Mouse (Mus musculus): ENCODE measurements around the gene Gabrb1. TPM values are rescaled to one million over a fixed set of nuclear protein-coding genes. Genes with fewer than 3 reads are reported as not detected.
A peak's percentile ranks its signal among the peaks of the same experiment; 100 is the strongest.
"Not testable (repeated sequence)": the region's sequence is repeated elsewhere in the genome, so short reads cannot be mapped to it uniquely, and the experiment has no call there.

Gabrb1 gene
- polyA plus RNA-seq, 1 experiment from 2014 or later, result 42.1 TPM

- H3K27me3 ChIP-seq (replicated peaks; ENCODE audit: control insufficient read depth, insufficient read depth, low read length), result no peaks in the 10 kb centered on the region
- no peaks in the 10 kb centered on the region for H3K9me3 ChIP-seq (ENCODE audit: control insufficient read depth, low read length)
- H3K4me3 ChIP-seq (ENCODE audit: low read length), result no peak overlapping the region
- 21% methylated on average over 7 of the region's 7 CpGs for WGBS
- H3K27ac ChIP-seq (ENCODE audit: low read depth, low read length), result no peak overlapping the region
- H3K36me3 ChIP-seq (ENCODE audit: control insufficient read depth, insufficient read depth, low read length), result no peaks in the 10 kb centered on the region
- H3K4me1 ChIP-seq (ENCODE audit: control insufficient read depth, insufficient read depth, low read depth, low read length), result no peaks in the 10 kb centered on the region
- H3K9ac ChIP-seq (ENCODE audit: low read depth, low read length), result no peak overlapping the region
- no peak overlapping the region for H3K4me2 ChIP-seq (ENCODE audit: low read length)
- peak; percentile 63 for ATAC-seq
Measured at GRCm38 (mm10) chr5:72104274-72104921, 446.5 kb downstream of the Gabrb1 start.

DNA sequence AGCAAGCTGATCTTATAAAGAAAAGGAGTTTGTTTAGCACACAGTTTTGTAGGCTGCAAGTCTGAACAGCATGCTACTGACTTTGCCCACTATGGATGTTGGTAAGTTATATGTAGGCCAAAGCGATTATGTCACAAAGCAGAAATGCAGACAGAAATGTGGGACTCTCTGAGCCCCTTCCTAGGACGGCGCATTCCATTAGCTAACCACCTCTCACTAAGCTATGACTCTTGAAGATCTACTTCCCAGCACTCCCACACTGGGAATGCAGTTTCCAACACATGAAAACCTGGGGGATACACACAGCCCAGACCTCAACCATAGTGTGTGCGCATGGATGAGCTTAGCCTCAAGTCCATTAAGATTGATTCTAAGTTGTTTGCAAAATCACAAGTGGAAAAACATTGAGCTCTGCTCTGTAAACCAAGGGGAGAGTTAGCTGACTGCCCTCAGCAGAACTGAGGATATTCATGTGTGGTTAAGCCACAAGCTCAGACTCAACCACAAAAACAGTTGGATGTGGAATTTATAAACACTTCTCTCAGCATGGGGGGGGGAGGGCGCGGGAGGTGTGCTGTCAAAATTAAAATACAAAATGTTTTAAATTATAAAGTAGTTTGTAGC is 464.6 kb downstream of the Gabrb1 start:
- ATAC-seq, result no peak
- no peak overlapping the region for H3K27ac ChIP-seq (ENCODE audit: low read depth, low read length)
- H3K36me3 ChIP-seq (ENCODE audit: control insufficient read depth, insufficient read depth, low read length), result no peaks in the 10 kb centered on the region
- H3K4me2 ChIP-seq (ENCODE audit: low read length), result no peak overlapping the region
- no peaks in the 10 kb centered on the region for H3K9me3 ChIP-seq (ENCODE audit: control insufficient read depth, low read length)
- H3K27me3 ChIP-seq (replicated peaks; ENCODE audit: control insufficient read depth, insufficient read depth, low read length), result no peaks in the 10 kb centered on the region
- H3K4me3 ChIP-seq (ENCODE audit: low read length), result no peak overlapping the region
- 94% methylated on average over 6 of the region's 6 CpGs for WGBS
- H3K4me1 ChIP-seq (ENCODE audit: control insufficient read depth, insufficient read depth, low read depth, low read length), result no peaks in the 10 kb centered on the region
- H3K9ac ChIP-seq (ENCODE audit: low read depth, low read length), result no peak overlapping the region

DNA sequence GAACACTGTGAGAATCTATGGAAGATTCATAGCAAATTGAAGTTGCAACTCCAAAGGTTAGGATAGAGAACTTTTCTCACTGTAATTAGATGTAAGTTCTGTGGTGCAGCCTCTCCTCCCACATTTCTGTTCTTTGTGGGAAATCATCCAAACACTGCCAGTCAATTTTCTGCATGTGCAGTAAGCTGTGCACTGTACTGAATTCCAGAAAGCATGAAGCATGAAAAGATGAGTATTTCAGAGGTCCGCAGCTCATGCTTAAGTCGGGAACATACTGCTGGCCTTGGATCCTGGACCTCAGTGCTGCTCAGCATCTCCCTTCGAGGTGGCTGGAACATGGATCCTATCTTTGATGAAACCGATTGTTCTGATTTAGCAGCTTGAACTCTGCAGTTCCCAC is 468.8 kb downstream of the Gabrb1 start:
- no peak for ATAC-seq
- Histone ChIP-seq H3K27ac (ENCODE audit: low read depth, low read length) (no peak overlapping the region), H3K9me3 (ENCODE audit: control insufficient read depth, low read length) (no peaks in the 10 kb centered on the region), H3K36me3 (ENCODE audit: control insufficient read depth, insufficient read depth, low read length) (no peaks in the 10 kb centered on the region), H3K4me3 (ENCODE audit: low read length) (no peak overlapping the region), H3K4me1 (ENCODE audit: control insufficient read depth, insufficient read depth, low read depth, low read length) (no peaks in the 10 kb centered on the region), H3K27me3 (replicated peaks; ENCODE audit: control insufficient read depth, insufficient read depth, low read length) (no peaks in the 10 kb centered on the region), H3K4me2 (ENCODE audit: low read length) (no peak overlapping the region), H3K9ac (ENCODE audit: low read depth, low read length) (no peak overlapping the region)
- WGBS, result 90% methylated on average over 4 of the region's 4 CpGs

- Histone ChIP-seq H3K9me3 (ENCODE audit: control insufficient read depth, low read length) (no peaks in the 10 kb centered on the region), H3K4me2 (ENCODE audit: low read length) (no peak overlapping the region), H3K9ac (ENCODE audit: low read depth, low read length) (no peak overlapping the region), H3K27me3 (replicated peaks; ENCODE audit: control insufficient read depth, insufficient read depth, low read length) (no peaks in the 10 kb centered on the region), H3K4me3 (ENCODE audit: low read length) (no peak overlapping the region), H3K36me3 (ENCODE audit: control insufficient read depth, insufficient read depth, low read length) (no peaks in the 10 kb centered on the region), H3K27ac (ENCODE audit: low read depth, low read length) (no peak overlapping the region), H3K4me1 (ENCODE audit: control insufficient read depth, insufficient read depth, low read depth, low read length) (no peaks in the 10 kb centered on the region)
- ATAC-seq, result no peak
- WGBS, result 60% methylated on average over 2 of the region's 2 CpGs
Measured at GRCm38 (mm10) chr5:72133906-72134305, 476.0 kb downstream of the Gabrb1 start.

DNA sequence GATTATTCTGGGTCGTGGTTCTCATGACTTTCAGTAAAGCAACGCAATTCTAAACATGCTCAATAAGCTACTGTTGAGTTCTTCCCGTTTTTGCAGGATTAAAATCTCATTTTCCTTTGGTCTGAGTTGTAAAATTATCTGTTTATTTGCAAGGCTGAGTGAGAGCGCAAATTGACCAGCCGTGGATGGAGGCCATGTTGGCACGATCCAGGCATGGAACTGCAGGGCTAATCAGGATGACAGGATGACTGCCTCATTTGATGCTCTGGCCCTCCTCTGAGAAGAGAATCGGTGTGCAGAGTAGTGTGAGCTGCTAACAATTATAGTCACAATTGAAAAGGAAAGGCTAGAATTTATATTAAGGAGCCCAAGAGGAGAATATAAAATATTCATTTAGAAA is 480.3 kb downstream of the Gabrb1 start:
- no peak for ATAC-seq
- no peaks in the 10 kb centered on the region for H3K9me3 ChIP-seq (ENCODE audit: control insufficient read depth, low read length)
- H3K27ac ChIP-seq (ENCODE audit: low read depth, low read length), result no peak overlapping the region
- H3K4me1 ChIP-seq (ENCODE audit: control insufficient read depth, insufficient read depth, low read depth, low read length), result no peaks in the 10 kb centered on the region
- no peaks in the 10 kb centered on the region for H3K36me3 ChIP-seq (ENCODE audit: control insufficient read depth, insufficient read depth, low read length)
- no peak overlapping the region for H3K4me3 ChIP-seq (ENCODE audit: low read length)
- H3K27me3 ChIP-seq (replicated peaks; ENCODE audit: control insufficient read depth, insufficient read depth, low read length), result no peaks in the 10 kb centered on the region
- 86% methylated on average over 7 of the region's 7 CpGs for WGBS
- no peak overlapping the region for H3K4me2 ChIP-seq (ENCODE audit: low read length)
- no peak overlapping the region for H3K9ac ChIP-seq (ENCODE audit: low read depth, low read length)

GRCm38 (mm10) chr5:72139619-72140018 is 481.7 kb downstream of the Gabrb1 start:
- Histone ChIP-seq H3K4me3 (ENCODE audit: low read length) (no peak overlapping the region), H3K9ac (ENCODE audit: low read depth, low read length) (no peak overlapping the region), H3K27ac (ENCODE audit: low read depth, low read length) (no peak overlapping the region), H3K4me2 (ENCODE audit: low read length) (no peak overlapping the region), H3K36me3 (ENCODE audit: control insufficient read depth, insufficient read depth, low read length) (no peaks in the 10 kb centered on the region), H3K9me3 (ENCODE audit: control insufficient read depth, low read length) (no peaks in the 10 kb centered on the region), H3K27me3 (replicated peaks; ENCODE audit: control insufficient read depth, insufficient read depth, low read length) (no peaks in the 10 kb centered on the region), H3K4me1 (ENCODE audit: control insufficient read depth, insufficient read depth, low read depth, low read length) (no peaks in the 10 kb centered on the region)
- peak; percentile 76; the same call in 1 of the 2 replicates for ATAC-seq
- WGBS, result 62% methylated on average over 1 of the region's 1 CpGs

- H3K4me3 ChIP-seq (ENCODE audit: low read length), result no peak overlapping the region
- no peak for ATAC-seq
- no peak overlapping the region for H3K4me2 ChIP-seq (ENCODE audit: low read length)
- WGBS, result 45% methylated on average over 5 of the region's 5 CpGs
- no peaks in the 10 kb centered on the region for H3K4me1 ChIP-seq (ENCODE audit: control insufficient read depth, insufficient read depth, low read depth, low read length)
- no peak overlapping the region for H3K27ac ChIP-seq (ENCODE audit: low read depth, low read length)
- H3K9me3 ChIP-seq (ENCODE audit: control insufficient read depth, low read length), result no peaks in the 10 kb centered on the region
- no peaks in the 10 kb centered on the region for H3K27me3 ChIP-seq (replicated peaks; ENCODE audit: control insufficient read depth, insufficient read depth, low read length)
- H3K36me3 ChIP-seq (ENCODE audit: control insufficient read depth, insufficient read depth, low read length), result no peaks in the 10 kb centered on the region
- no peak overlapping the region; the same call in 1 of the 2 replicates for H3K9ac ChIP-seq (ENCODE audit: low read depth, low read length)
Measured at GRCm38 (mm10) chr5:72148679-72149078, 490.8 kb downstream of the Gabrb1 start.

DNA sequence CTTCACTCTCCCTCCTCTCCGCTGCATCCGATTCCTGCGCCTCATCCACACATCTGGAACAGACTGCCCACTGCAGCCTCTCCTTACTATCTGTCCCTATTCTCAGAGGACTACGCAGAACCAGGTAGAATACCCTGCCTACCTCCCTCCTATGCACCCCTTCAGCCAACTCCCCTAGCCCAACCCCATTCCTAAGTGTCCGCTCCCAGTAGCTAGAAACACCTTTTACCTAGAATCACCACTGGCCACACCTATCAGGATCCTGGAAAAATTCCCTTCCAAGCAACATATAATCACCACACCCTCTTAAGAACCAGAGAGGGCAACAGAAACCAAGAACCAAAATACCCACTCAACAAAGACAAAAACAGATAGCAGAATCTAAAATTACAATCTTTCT is 493.0 kb downstream of the Gabrb1 start:
- no peaks in the 10 kb centered on the region for H3K27me3 ChIP-seq (replicated peaks; ENCODE audit: control insufficient read depth, insufficient read depth, low read length)
- H3K4me1 ChIP-seq (ENCODE audit: control insufficient read depth, insufficient read depth, low read depth, low read length), result no peaks in the 10 kb centered on the region
- H3K9ac ChIP-seq (ENCODE audit: low read depth, low read length), result no peak overlapping the region
- H3K4me3 ChIP-seq (ENCODE audit: low read length), result no peak overlapping the region
- H3K36me3 ChIP-seq (ENCODE audit: control insufficient read depth, insufficient read depth, low read length), result peaks cover 2% of the 10 kb centered on the region; the same call in 1 of the 2 replicates
- H3K4me2 ChIP-seq (ENCODE audit: low read length), result no peak overlapping the region
- ATAC-seq, result no peak
- no peaks in the 10 kb centered on the region for H3K9me3 ChIP-seq (ENCODE audit: control insufficient read depth, low read length)
- WGBS, result 95% methylated on average over 5 of the region's 5 CpGs
- no peak overlapping the region for H3K27ac ChIP-seq (ENCODE audit: low read depth, low read length)

- H3K4me2 ChIP-seq (ENCODE audit: low read length); H3K27ac ChIP-seq (ENCODE audit: low read depth, low read length); H3K4me3 ChIP-seq (ENCODE audit: low read length); H3K27me3 ChIP-seq (replicated peaks; ENCODE audit: control insufficient read depth, insufficient read depth, low read length); H3K4me1 ChIP-seq (ENCODE audit: control insufficient read depth, insufficient read depth, low read depth, low read length); H3K9ac ChIP-seq (ENCODE audit: low read depth, low read length); ATAC-seq; H3K9me3 ChIP-seq (ENCODE audit: control insufficient read depth, low read length): not testable (repeated sequence)
- H3K36me3 ChIP-seq (ENCODE audit: control insufficient read depth, insufficient read depth, low read length), result peaks cover 16% of the 10 kb centered on the region
- WGBS, result 63% methylated on average over 3 of the region's 3 CpGs
Measured at GRCm38 (mm10) chr5:72155686-72156085, 497.8 kb downstream of the Gabrb1 start.

All from hindbrain, embryonic 16.5 days (tissue).